Mouse (Mus musculus) intestine, embryonic 14.5 days (tissue): ENCODE results near the gene Cln6. TPM values are rescaled to one million over a fixed set of nuclear protein-coding genes. Genes with fewer than 3 reads are reported as not detected.

Experiments
- ATAC-seq: fragments of 200-750 bp; cut with Nextera tagmentation; replicated peaks from 2 replicates; pipeline ENCODE4 v1.8.0; 2017; ENCODE audit warnings: low read depth, moderate number of reproducible peaks, moderate TSS enrichment, moderate library complexity; ENCODE audit not compliant: low FRiP score, low TSS enrichment
- DNase-seq: peaks from one replicate; pipeline ENCODE4 v3.0.0-alpha.2; 2018; ENCODE audit warnings: low spot score
- H3K27ac ChIP-seq: fragments of 300-500 bp; sonication (generic); 2 replicates; pipeline ENCODE4 v1.5.1; 2014; ENCODE audit warnings: low read depth, mild to moderate bottlenecking, control low read depth
- H3K27me3 ChIP-seq: fragments of 300-500 bp; sonication (generic); replicated peaks from 2 replicates; pipeline ENCODE4 v1.6.1; 2014; ENCODE audit warnings: low read length, control low read depth; ENCODE audit not compliant: control insufficient read depth, insufficient read depth
- H3K36me3 ChIP-seq: fragments of 300-500 bp; sonication (generic); 2 replicates; pipeline ENCODE4 v1.6.1; 2014; ENCODE audit warnings: low read length, control low read depth; ENCODE audit not compliant: control insufficient read depth, insufficient read depth
- H3K4me1 ChIP-seq: fragments of 300-500 bp; sonication (generic); replicated peaks from 2 replicates; pipeline ENCODE4 v1.6.1; 2014; ENCODE audit warnings: low read length, control low read depth, mixed read lengths; ENCODE audit not compliant: control insufficient read depth, insufficient read depth
- H3K4me2 ChIP-seq: fragments of 300-500 bp; sonication (generic); 2 replicates; pipeline ENCODE4 v1.6.1; 2014; ENCODE audit warnings: low read length
- H3K4me3 ChIP-seq: fragments of 300-500 bp; sonication (generic); 2 replicates; pipeline ENCODE4 v1.5.1; 2014; ENCODE audit warnings: low read depth, low read length, control low read depth, mixed read lengths
- H3K9ac ChIP-seq: fragments of 300-500 bp; sonication (generic); 2 replicates; pipeline ENCODE4 v1.6.1; 2014; ENCODE audit warnings: mild to moderate bottlenecking, low read length
- H3K9me3 ChIP-seq: fragments of 300-500 bp; sonication (generic); 2 replicates; pipeline ENCODE4 v1.6.1; 2016; ENCODE audit warnings: low read length, control low read depth; ENCODE audit not compliant: control insufficient read depth
- WGBS: fragments of 180-500 bp; shearing (Covaris S2); extraction: QIAGEN DNeasy Blood & Tissue Kit; methylation state at CpG from one replicate; pipeline ENCODE4 v1.1.7; 2014; 5-methylcytosine and 5-hydroxymethylcytosine counted together
- polyA plus RNA-seq: library from polyadenylated mRNA; unstranded; fragments of >200 nt; fragmentation: Nextera tagmentation; extraction: Ambion mirVana; gene quantifications from 2 replicates; pipeline ENCODE4 v1.2.1, GENCODE M21; 2014

Cln6 gene
- polyA plus RNA-seq, 1 experiment from 2014 or later: 31.3 TPM

DNA sequence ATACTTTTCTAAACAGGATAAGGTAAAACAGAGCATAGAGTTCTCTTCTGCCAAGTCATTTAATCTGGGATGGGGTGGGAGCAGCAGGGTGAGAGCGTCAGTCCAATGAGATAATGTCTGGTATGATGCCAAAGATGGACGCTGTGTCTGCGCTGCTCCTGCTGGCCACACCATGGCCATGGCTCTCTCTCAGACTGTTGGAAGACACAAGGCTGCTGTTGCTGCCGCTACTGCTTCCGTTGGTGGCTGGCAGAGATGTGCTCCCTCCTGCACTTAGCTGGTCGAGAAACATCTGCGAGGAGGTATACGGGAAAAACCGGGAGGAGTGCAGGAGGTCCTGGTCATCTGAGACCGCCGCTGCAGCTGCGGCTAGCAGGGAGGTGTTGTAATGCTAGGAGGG is 43.3 kb downstream of the Cln6 start:
- Histone ChIP-seq H3K4me2 (no peak overlapping the region), H3K4me3 (no peak overlapping the region), H3K27me3 (no peaks in the 10 kb centered on the region), H3K4me1 (no peaks in the 10 kb centered on the region), H3K36me3 (peaks cover 62% of the 10 kb centered on the region), H3K9ac (no peak overlapping the region), H3K27ac (no peak overlapping the region), H3K9me3 (no peaks in the 10 kb centered on the region)
- no peak for DNase-seq
- WGBS: 73% methylated on average over 12 of the region's 12 CpGs
- no peak for ATAC-seq

DNA sequence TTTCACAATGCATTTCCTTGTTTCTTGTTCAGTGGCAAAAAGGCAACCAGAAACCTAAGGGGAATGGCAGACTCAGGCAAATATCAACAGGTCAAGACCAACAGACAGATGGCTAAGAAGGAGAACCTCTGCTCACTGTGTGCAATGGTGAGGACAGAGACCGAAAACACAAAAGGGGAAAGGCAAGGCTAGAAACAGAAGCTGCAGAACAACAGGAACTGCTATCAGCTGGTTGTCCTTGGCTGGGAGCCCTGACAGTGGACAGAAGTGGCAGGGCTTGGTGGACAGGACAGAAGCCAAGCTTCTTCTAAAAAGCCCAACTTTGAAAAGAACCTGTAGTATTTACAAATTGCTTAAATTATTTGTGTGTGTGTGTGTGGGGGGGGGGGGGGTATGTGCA is 55.9 kb downstream of the Cln6 start:
- H3K36me3 ChIP-seq: peaks cover 35% of the 10 kb centered on the region
- no peak for ATAC-seq
- 80% methylated on average over 1 of the region's 1 CpGs for WGBS

More for the DNA sequence above, 55.9 kb downstream of the Cln6 start:
- Histone ChIP-seq H3K4me2 (no peak overlapping the region), H3K9me3 (no peaks in the 10 kb centered on the region), H3K4me3 (no peak overlapping the region), H3K9ac (no peak overlapping the region), H3K27ac (no peak overlapping the region), H3K27me3 (no peaks in the 10 kb centered on the region), H3K4me1 (no peaks in the 10 kb centered on the region)
- DNase-seq: no peak

Other genes with a start within 250 kb of the Cln6 start
- 4.2 and 4.8 TPM in 2 replicates for gene Itga11, start 161.0 kb upstream of the Cln6 start, polyA plus RNA-seq
- 32.3 and 33.2 TPM in 2 replicates for gene Fem1b, start 26.9 kb upstream of the Cln6 start, polyA plus RNA-seq
- 101 and 106 TPM in 2 replicates for gene Calml4, start 19.3 kb downstream of the Cln6 start, polyA plus RNA-seq
- gene Pias1, start 149.1 kb downstream of the Cln6 start, polyA plus RNA-seq: 51.4 and 60.6 TPM in 2 replicates